ENCODE assay signal across 21 mouse cellular contexts in the genomic region with DNA sequence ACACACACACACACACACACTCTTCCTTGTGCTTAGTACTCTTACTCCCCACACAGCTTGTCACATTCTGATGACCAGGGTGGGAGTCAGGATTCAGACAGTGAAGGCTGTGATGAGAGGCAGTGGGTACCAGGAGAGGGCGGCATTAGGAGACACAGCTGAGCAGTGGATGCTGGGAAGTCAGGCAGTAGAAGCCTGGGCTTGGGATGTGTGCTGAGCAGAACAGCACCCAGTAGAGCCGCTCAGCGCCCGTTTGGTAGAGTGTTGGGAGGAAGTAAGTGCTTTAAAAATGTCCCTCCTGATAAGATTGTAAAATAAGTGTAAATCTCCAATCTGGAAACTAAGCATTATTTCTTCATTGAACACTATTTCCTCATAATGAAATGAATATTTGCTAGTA.
"Had no signal": no experiment of that assay in that cellular context is flagged by ENCODE, and none has a peak within 500 bp of the region (broad histone marks: within the 10 kb centered on the region; RNA-seq: fewer than 3 reads in every experiment).

No protein-coding gene starts in this region.

- H3K27ac ChIP-seq: kidney, embryonic 15.5 days; limb, embryonic 10.5 days; limb, embryonic 13.5 days; liver, embryonic 12.5 days; liver, embryonic 15.5 days; lung, embryonic 15.5 days; midbrain, embryonic 12.5 days; midbrain, embryonic 15.5 days; stomach, embryonic 15.5 days had no signal

- H3K27me3 ChIP-seq: kidney, embryonic 15.5 days; limb, embryonic 13.5 days; liver, embryonic 12.5 days; liver, embryonic 15.5 days; lung, embryonic 15.5 days; megakaryocyte, embryonic 14.5 days; midbrain, embryonic 12.5 days; midbrain, embryonic 15.5 days; stomach, embryonic 15.5 days had no signal

- H3K4me2 ChIP-seq: kidney, embryonic 15.5 days; limb, embryonic 13.5 days; liver, embryonic 15.5 days; lung, embryonic 15.5 days; midbrain, embryonic 12.5 days; midbrain, embryonic 15.5 days; stomach, embryonic 15.5 days had no signal

- H3K4me3 ChIP-seq: kidney, embryonic 15.5 days; limb, embryonic 10.5 days; limb, embryonic 13.5 days; liver, embryonic 12.5 days; liver, embryonic 15.5 days; lung, embryonic 15.5 days; megakaryocyte, embryonic 14.5 days; midbrain, embryonic 12.5 days; midbrain, embryonic 15.5 days; stomach, embryonic 15.5 days had no signal

- H3K9ac ChIP-seq: kidney, embryonic 15.5 days; limb, embryonic 13.5 days; liver, embryonic 12.5 days; liver, embryonic 15.5 days; lung, embryonic 15.5 days; midbrain, embryonic 12.5 days; midbrain, embryonic 15.5 days; stomach, embryonic 15.5 days had no signal

- DNase-seq: kidney, adult 11 months; kidney, adult 8-10 months; kidney, postnatal 10 days; liver; lung, adult 18-20 months; lung, postnatal 10 days; lung, postnatal 36 days; retina, postnatal 1 day; right cerebral cortex, postnatal 25 days; spleen, adult 18-20 months; thymus, postnatal 25 days had no signal

- ATAC-seq: liver, embryonic 12.5 days; midbrain, embryonic 15.5 days had no signal

- H3K9me3 ChIP-seq: kidney, embryonic 15.5 days; limb, embryonic 10.5 days; limb, embryonic 13.5 days; liver, embryonic 12.5 days; liver, embryonic 15.5 days; lung, embryonic 15.5 days; megakaryocyte, embryonic 14.5 days; midbrain, embryonic 12.5 days; midbrain, embryonic 15.5 days; stomach, embryonic 15.5 days had no signal
